Mouse (Mus musculus): ENCODE results near the gene Fam166a. TPM values are rescaled to one million over a fixed set of nuclear protein-coding genes. Genes with fewer than 3 reads are reported as not detected.

Fam166a gene
- polyA plus RNA-seq, 1 experiment from 2014 or later: not detected

DNA sequence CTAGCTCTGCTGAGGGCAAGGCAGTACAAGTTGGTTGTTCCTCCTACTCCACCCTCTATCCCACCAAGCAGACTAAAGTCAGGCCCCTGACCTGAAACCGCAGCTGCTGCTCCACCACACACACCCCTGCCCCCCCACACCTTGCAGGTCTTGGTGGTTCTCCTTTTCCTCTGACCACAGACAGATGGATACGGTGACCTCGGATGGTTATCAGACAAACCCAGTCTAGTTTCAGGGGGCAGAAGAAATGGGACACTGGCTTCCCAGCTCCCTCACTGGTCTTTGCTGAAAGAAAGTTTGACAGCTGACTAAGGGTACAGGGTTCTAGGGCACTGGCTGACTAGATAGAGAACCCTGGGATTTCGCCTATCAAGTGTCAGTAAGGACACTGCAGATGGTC, 14.9 kb downstream of the Fam166a start:
- WGBS: 75% methylated on average over 4 of the region's 4 CpGs
- no peak overlapping the region for H3K9ac ChIP-seq (ENCODE audit: low read length)
- TF ChIP-seq EP300 (optimal IDR thresholded peaks at IDR 0.05) (no peak), CTCF (IDR thresholded peaks at IDR 0.05; ENCODE audit: low read depth) (no peak)

DNA sequence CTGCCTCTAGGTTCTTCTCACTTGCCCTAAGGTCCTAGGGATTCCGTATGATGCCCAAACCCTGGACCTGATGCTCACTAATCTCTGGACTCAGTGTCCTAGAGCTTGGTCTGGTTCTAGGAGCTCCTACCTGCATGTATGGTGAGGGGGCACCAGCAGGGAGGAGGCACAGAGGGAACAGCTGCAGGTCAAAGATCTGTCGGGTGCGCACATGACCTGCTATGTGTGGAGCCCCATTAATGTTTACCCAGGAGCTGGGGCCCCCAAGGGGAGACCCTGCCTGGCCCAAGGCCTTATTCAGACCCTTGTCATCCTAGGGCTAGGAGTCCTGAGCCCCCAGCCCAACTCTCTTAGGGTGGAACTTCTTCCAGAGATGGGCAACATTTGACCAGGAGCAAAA, 15.5 kb downstream of the Fam166a start, which contains the start of gene Slc34a3:
TSS of gene Slc34a3 (minus strand) at position 315 of the 400 bp plus-strand sequence.
- no peaks in the 10 kb centered on the region for H3K27me3 ChIP-seq (ENCODE audit: control insufficient read depth, insufficient read depth, low read length)
- no peaks in the 10 kb centered on the region for H3K9me3 ChIP-seq (ENCODE audit: control insufficient read depth, low read length)
- H3K27ac ChIP-seq (replicated peaks): no peak within 1 kb of the TSS
- H3K9ac ChIP-seq (ENCODE audit: low read length): 0 out of 2 replicates have a peak within 1 kb of the TSS, but pooled peaks have one; percentile 4
- no peak within 1 kb of the TSS for H3K4me3 ChIP-seq (ENCODE audit: low read depth, low read length)
- ATAC-seq (ENCODE audit: low FRiP score, low TSS enrichment): no peak
- TF ChIP-seq CTCF (IDR thresholded peaks at IDR 0.05; ENCODE audit: low read depth) (no peak), EP300 (optimal IDR thresholded peaks at IDR 0.05) (no peak)
- no peaks in the 10 kb centered on the region for H3K4me1 ChIP-seq (replicated peaks; ENCODE audit: control insufficient read depth, insufficient read depth)
- H3K36me3 ChIP-seq (ENCODE audit: control insufficient read depth, insufficient read depth, low read length): no peaks in the 10 kb centered on the region
- 67% methylated on average over 3 of the region's 3 CpGs for whole genome bisulfite sequencing
- DNase-seq (ENCODE audit: low spot score): no peak
- no peak within 1 kb of the TSS for H3K4me2 ChIP-seq (replicated peaks; ENCODE audit: low read depth)

More for the DNA sequence above, 14.9 kb downstream of the Fam166a start:
- no peak for DNase-seq (ENCODE audit: low spot score)
- Histone ChIP-seq H3K9me3 (ENCODE audit: control insufficient read depth, low read length) (no peaks in the 10 kb centered on the region), H3K36me3 (ENCODE audit: control insufficient read depth, insufficient read depth, low read length) (no peaks in the 10 kb centered on the region), H3K27ac (replicated peaks) (no peak overlapping the region), H3K4me2 (replicated peaks; ENCODE audit: low read depth) (no peak overlapping the region), H3K4me1 (replicated peaks; ENCODE audit: control insufficient read depth, insufficient read depth) (no peaks in the 10 kb centered on the region), H3K4me3 (ENCODE audit: low read depth, low read length) (no peak overlapping the region), H3K27me3 (ENCODE audit: control insufficient read depth, insufficient read depth, low read length) (no peaks in the 10 kb centered on the region)
- ATAC-seq (ENCODE audit: low FRiP score, low TSS enrichment): no peak

DNA sequence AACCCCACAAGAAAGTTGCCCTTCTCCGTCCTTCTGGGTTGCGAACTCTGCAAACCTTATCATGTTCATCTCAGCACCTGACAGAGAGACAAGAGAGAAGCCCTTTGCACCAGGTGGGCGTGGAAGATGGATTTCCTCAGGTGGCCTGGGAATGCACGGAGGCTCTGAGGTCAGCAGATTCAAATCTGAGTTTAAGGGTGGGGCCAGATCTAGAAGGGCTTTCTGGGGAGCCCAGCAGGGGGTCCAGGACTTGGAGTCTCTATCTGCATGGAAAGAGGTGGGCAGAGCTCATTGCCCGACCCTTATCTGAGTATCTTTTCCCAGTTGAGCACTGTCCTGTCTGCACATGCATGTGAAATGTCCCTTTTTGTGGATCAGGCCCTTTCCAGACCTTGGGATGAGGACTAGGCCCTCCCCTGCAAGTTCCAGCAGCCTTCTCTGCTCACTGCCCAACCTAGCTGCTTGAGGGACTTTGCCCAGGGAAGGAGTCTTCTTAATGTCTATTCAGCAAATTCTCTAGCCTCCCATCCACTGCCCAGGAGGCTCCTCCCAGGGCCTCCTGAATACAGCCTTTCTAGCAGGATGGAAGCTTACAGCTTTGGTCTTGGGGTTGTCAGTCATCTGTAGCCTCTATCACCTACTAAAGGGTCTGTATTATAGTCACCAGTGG, 16.1 kb downstream of the Fam166a start:
- Histone ChIP-seq H3K9ac (ENCODE audit: low read length) (0 out of 2 replicates have a peak overlapping the region, but pooled peaks have one; percentile 4), H3K36me3 (ENCODE audit: control insufficient read depth, insufficient read depth, low read length) (no peaks in the 10 kb centered on the region), H3K27me3 (ENCODE audit: control insufficient read depth, insufficient read depth, low read length) (no peaks in the 10 kb centered on the region), H3K4me2 (replicated peaks; ENCODE audit: low read depth) (no peak overlapping the region), H3K27ac (replicated peaks) (no peak overlapping the region), H3K4me1 (replicated peaks; ENCODE audit: control insufficient read depth, insufficient read depth) (no peaks in the 10 kb centered on the region), H3K4me3 (ENCODE audit: low read depth, low read length) (no peak overlapping the region), H3K9me3 (ENCODE audit: control insufficient read depth, low read length) (no peaks in the 10 kb centered on the region)
- no peak for ATAC-seq (ENCODE audit: low FRiP score, low TSS enrichment)
- no peak for DNase-seq (ENCODE audit: low spot score)
- WGBS: 52% methylated on average over 5 of the region's 5 CpGs
- TF ChIP-seq EP300 (optimal IDR thresholded peaks at IDR 0.05) (no peak), CTCF (IDR thresholded peaks at IDR 0.05; ENCODE audit: low read depth) (no peak)

DNA sequence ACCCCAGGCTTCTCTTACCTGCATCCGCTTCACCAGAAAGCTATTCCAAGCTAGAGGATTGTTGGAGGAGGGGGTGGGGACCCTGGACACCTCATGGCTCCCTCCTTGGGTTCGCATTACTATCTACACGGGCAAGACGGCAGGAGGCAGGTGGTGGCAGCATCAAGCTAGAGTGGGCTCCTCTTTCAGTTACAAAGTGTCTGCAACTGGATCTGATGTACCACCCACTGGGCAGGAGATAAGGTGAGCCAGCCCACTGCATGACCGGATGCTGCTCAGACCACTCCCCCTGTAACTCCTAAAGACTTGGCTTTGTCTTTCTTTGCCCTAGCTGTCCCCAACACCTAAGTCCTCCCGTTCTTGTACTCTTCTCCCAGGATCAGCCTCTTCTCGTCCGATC, 18.1 kb downstream of the Fam166a start, which contains the start of gene Rnf224:
TSS of gene Rnf224 (minus strand) at position 174 of the 400 bp plus-strand sequence.
- no peak for DNase-seq (ENCODE audit: low spot score)
- no peaks in the 10 kb centered on the region for H3K9me3 ChIP-seq (ENCODE audit: control insufficient read depth, low read length)
- peaks cover 4% of the 10 kb centered on the region; the same call in 1 of the 2 replicates for H3K4me1 ChIP-seq (replicated peaks; ENCODE audit: control insufficient read depth, insufficient read depth)
- TF ChIP-seq CTCF (IDR thresholded peaks at IDR 0.05; ENCODE audit: low read depth): no peak
- no peak for TF ChIP-seq EP300 (optimal IDR thresholded peaks at IDR 0.05)
- H3K4me3 ChIP-seq (ENCODE audit: low read depth, low read length): no peak within 1 kb of the TSS
- H3K27ac ChIP-seq (replicated peaks): peak within 1 kb of the TSS; percentile 91
- H3K27me3 ChIP-seq (ENCODE audit: control insufficient read depth, insufficient read depth, low read length): no peaks in the 10 kb centered on the region
- H3K36me3 ChIP-seq (ENCODE audit: control insufficient read depth, insufficient read depth, low read length): no peaks in the 10 kb centered on the region
- H3K4me2 ChIP-seq (replicated peaks; ENCODE audit: low read depth): 0 out of 2 replicates have a peak within 1 kb of the TSS, but pooled peaks have one; percentile 17
- no peak for ATAC-seq (ENCODE audit: low FRiP score, low TSS enrichment)
- H3K9ac ChIP-seq (ENCODE audit: low read length): 0 out of 2 replicates have a peak within 1 kb of the TSS, but pooled peaks have one; percentile 27
- WGBS: 33% methylated on average over 8 of the region's 8 CpGs

DNA sequence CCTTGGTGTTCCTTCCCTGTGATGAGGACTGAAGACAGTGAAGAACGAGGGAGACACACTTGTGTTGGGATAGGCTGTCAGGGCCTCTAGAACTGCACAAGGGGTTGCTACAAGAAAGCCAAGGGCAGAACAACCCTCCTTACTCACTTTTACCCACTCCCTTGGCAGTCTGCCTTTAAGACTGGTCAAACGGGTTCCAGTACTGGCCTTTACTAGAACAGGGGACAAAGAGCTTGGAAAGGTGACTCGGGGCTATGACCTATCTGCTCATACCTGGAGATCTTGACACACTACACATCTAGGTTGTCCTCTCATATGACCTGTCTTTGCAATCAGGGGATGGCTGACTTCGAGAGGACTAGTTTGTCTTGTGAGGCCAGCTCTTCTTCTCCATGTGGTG, 19.0 kb downstream of the Fam166a start:
- peak overlapping the region; percentile 91 for H3K27ac ChIP-seq (replicated peaks)
- no peaks in the 10 kb centered on the region for H3K9me3 ChIP-seq (ENCODE audit: control insufficient read depth, low read length)
- peaks cover 5% of the 10 kb centered on the region; the same call in 1 of the 2 replicates for H3K4me1 ChIP-seq (replicated peaks; ENCODE audit: control insufficient read depth, insufficient read depth)
- H3K9ac ChIP-seq (ENCODE audit: low read length): 0 out of 2 replicates have a peak overlapping the region, but pooled peaks have one; percentile 27
- ATAC-seq (ENCODE audit: low FRiP score, low TSS enrichment): peak; percentile 45
- H3K36me3 ChIP-seq (ENCODE audit: control insufficient read depth, insufficient read depth, low read length): no peaks in the 10 kb centered on the region
- no peaks in the 10 kb centered on the region for H3K27me3 ChIP-seq (ENCODE audit: control insufficient read depth, insufficient read depth, low read length)
- H3K4me2 ChIP-seq (replicated peaks; ENCODE audit: low read depth): 0 out of 2 replicates have a peak overlapping the region, but pooled peaks have one; percentile 17
- whole genome bisulfite sequencing: 46% methylated on average over 4 of the region's 4 CpGs
- no peak for TF ChIP-seq CTCF (IDR thresholded peaks at IDR 0.05; ENCODE audit: low read depth)
- no peak for TF ChIP-seq EP300 (optimal IDR thresholded peaks at IDR 0.05)
- DNase-seq (ENCODE audit: low spot score): peak; percentile 84
- no peak overlapping the region for H3K4me3 ChIP-seq (ENCODE audit: low read depth, low read length)

DNA sequence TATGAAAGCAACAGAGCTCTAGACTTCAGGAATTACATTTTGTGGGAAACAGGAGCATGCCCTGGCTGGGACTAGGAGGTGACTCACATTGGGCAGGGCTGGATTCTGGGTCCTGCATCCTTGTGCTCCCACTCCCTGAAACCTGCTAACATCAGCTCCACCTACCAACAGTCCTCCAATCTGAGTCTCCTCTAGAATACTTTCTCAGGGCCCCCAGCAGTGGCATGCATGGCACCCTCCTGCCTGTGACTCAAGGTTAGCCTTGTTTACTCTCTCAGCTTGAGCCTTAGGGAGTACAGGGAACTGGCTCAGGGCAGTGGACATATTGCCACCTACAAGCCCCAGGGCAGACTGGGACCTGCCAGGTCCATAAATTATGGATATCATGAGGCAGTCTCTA, 19.6 kb downstream of the Fam166a start:
- Histone ChIP-seq H3K9me3 (ENCODE audit: control insufficient read depth, low read length) (no peaks in the 10 kb centered on the region), H3K4me3 (ENCODE audit: low read depth, low read length) (no peak overlapping the region), H3K4me1 (replicated peaks; ENCODE audit: control insufficient read depth, insufficient read depth) (peaks cover 7% of the 10 kb centered on the region; the same call in 1 of the 2 replicates), H3K36me3 (ENCODE audit: control insufficient read depth, insufficient read depth, low read length) (no peaks in the 10 kb centered on the region), H3K27ac (replicated peaks) (peak overlapping the region; percentile 91), H3K4me2 (replicated peaks; ENCODE audit: low read depth) (peak overlapping the region; percentile 11; the same call in 1 of the 2 replicates), H3K9ac (ENCODE audit: low read length) (no peak overlapping the region), H3K27me3 (ENCODE audit: control insufficient read depth, insufficient read depth, low read length) (no peaks in the 10 kb centered on the region)
- peak; percentile 69 for ATAC-seq (ENCODE audit: low FRiP score, low TSS enrichment)
- TF ChIP-seq EP300 (optimal IDR thresholded peaks at IDR 0.05) (no peak), CTCF (IDR thresholded peaks at IDR 0.05; ENCODE audit: low read depth) (no peak)
- peak; percentile 66 for DNase-seq (ENCODE audit: low spot score)

All from stomach, postnatal 0 days (tissue).